Mouse (Mus musculus): ENCODE results near the gene E030018B13Rik. TPM values are rescaled to one million over a fixed set of nuclear protein-coding genes. Genes with fewer than 3 reads are reported as not detected.

E030018B13Rik gene
- polyA plus RNA-seq, 1 experiment from 2014 or later = 0.39 TPM

GRCm38 (mm10) chr7:63965135-63965534 is 48.5 kb downstream of the E030018B13Rik start:
- Histone ChIP-seq H3K36me3 (no peaks in the 10 kb centered on the region), H3K4me1 (peaks cover 11% of the 10 kb centered on the region), H3K27me3 (no peaks in the 10 kb centered on the region), H3K4me2 (replicated peaks) (no peak overlapping the region), H3K27ac (replicated peaks) (peak overlapping the region; percentile 80), H3K9ac (replicated peaks) (no peak overlapping the region), H3K4me3 (no peak overlapping the region), H3K9me3 (no peaks in the 10 kb centered on the region)
- WGBS = 52% methylated on average over 2 of the region's 2 CpGs
- ATAC-seq (replicated peaks) = peak; percentile 96

GRCm38 (mm10) chr7:63965635-63966418 is 49.2 kb downstream of the E030018B13Rik start:
- ATAC-seq (replicated peaks) = no peak
- WGBS = 84% methylated on average over 5 of the region's 5 CpGs
- H3K4me1 ChIP-seq = peaks cover 16% of the 10 kb centered on the region

GRCm38 (mm10) chr7:63969941-63970340 is 53.3 kb downstream of the E030018B13Rik start:
- no peaks in the 10 kb centered on the region for H3K27me3 ChIP-seq
- no peak overlapping the region for H3K4me3 ChIP-seq
- no peak overlapping the region for H3K4me2 ChIP-seq (replicated peaks)
- no peaks in the 10 kb centered on the region for H3K36me3 ChIP-seq
- H3K9ac ChIP-seq (replicated peaks) = no peak overlapping the region
- WGBS = 58% methylated on average over 3 of the region's 3 CpGs
- H3K27ac ChIP-seq (replicated peaks) = no peak overlapping the region
- no peak for ATAC-seq (replicated peaks)
- H3K9me3 ChIP-seq = no peaks in the 10 kb centered on the region
- peaks cover 18% of the 10 kb centered on the region for H3K4me1 ChIP-seq

More at GRCm38 (mm10) chr7:63965635-63966418, 49.2 kb downstream of the E030018B13Rik start:
- Histone ChIP-seq H3K36me3 (no peaks in the 10 kb centered on the region), H3K9ac (replicated peaks) (no peak overlapping the region), H3K4me3 (no peak overlapping the region), H3K27me3 (no peaks in the 10 kb centered on the region), H3K9me3 (no peaks in the 10 kb centered on the region), H3K27ac (replicated peaks) (peak overlapping the region; percentile 80), H3K4me2 (replicated peaks) (no peak overlapping the region)

Other genes starting within 250 kb of the E030018B13Rik start
- 34.7 and 34.8 TPM in 2 replicates for gene Klf13, start 22.1 kb downstream of the E030018B13Rik start, polyA plus RNA-seq (2015; fragmentation: Nextera tagmentation; extraction: Ambion mirVana)
- 0.11 and 0.15 TPM in 2 replicates for gene Trpm1, start 237.0 kb downstream of the E030018B13Rik start, polyA plus RNA-seq (2015; fragmentation: Nextera tagmentation; extraction: Ambion mirVana)